Mouse (Mus musculus) myocyte (in vitro differentiated cells): ENCODE measurements around the gene Taz.

Source experiments
- E2F4 ChIP-seq: IDR thresholded peaks from one replicate; pipeline ENCODE4 v1.6.1; 2011; ENCODE audit warnings: mild to moderate bottlenecking, control low read depth, moderate library complexity; ENCODE audit not compliant: insufficient read depth
- POLR2A ChIP-seq: IDR thresholded peaks from one replicate; pipeline ENCODE4 v1.6.1; 2011; ENCODE audit warnings: low read depth, mild to moderate bottlenecking, control low read depth, moderate library complexity; ENCODE audit not compliant: insufficient read length
- POLR2AphosphoS2 ChIP-seq: IDR thresholded peaks from one replicate; pipeline ENCODE4 v1.6.1; 2011; ENCODE audit warnings: low read depth, control low read depth; ENCODE audit not compliant: insufficient read length

GRCm38 (mm10) chrX:74298348-74298747 is 16.6 kb downstream of the Taz start:
- TF ChIP-seq POLR2A = no peak
- no peak for TF ChIP-seq E2F4
- TF ChIP-seq POLR2AphosphoS2 = no peak
